Mouse (Mus musculus) kidney, embryonic 15.5 days (tissue): Measurements from ENCODE around the gene Ndufaf8. TPM values are rescaled to one million over a fixed set of nuclear protein-coding genes. Genes with fewer than 3 reads are reported as not detected.

ENCODE experiments used
- ATAC-seq: fragments of 200-750 bp; cut with Nextera tagmentation; replicated peaks from 2 replicates; pipeline ENCODE4 v1.8.0; 2017; ENCODE audit warnings: moderate TSS enrichment; ENCODE audit not compliant: low FRiP score
- H3K27ac ChIP-seq: fragments of 300-500 bp; sonication (generic); 2 replicates; pipeline ENCODE4 v1.5.1; 2015; ENCODE audit warnings: mild to moderate bottlenecking, inconsistent platforms
- H3K27me3 ChIP-seq: fragments of 300-500 bp; sonication (generic); 2 replicates; pipeline ENCODE4 v1.6.1; 2015; ENCODE audit warnings: inconsistent platforms
- H3K36me3 ChIP-seq: fragments of 300-500 bp; sonication (generic); 2 replicates; pipeline ENCODE4 v1.6.1; 2015; ENCODE audit warnings: inconsistent platforms
- H3K4me1 ChIP-seq: fragments of 300-500 bp; sonication (generic); 2 replicates; pipeline ENCODE4 v1.6.1; 2015; ENCODE audit warnings: inconsistent platforms
- H3K4me2 ChIP-seq: fragments of 300-500 bp; sonication (generic); 2 replicates; pipeline ENCODE4 v1.6.1; 2015; ENCODE audit warnings: moderate library complexity, mild to moderate bottlenecking, inconsistent platforms
- H3K4me3 ChIP-seq: fragments of 300-500 bp; sonication (generic); replicated peaks from 2 replicates; pipeline ENCODE4 v1.5.1; 2015; ENCODE audit warnings: mild to moderate bottlenecking, inconsistent platforms
- H3K9ac ChIP-seq: fragments of 300-500 bp; sonication (generic); 2 replicates; pipeline ENCODE4 v1.6.1; 2015; ENCODE audit warnings: mild to moderate bottlenecking, inconsistent platforms
- H3K9me3 ChIP-seq: fragments of 300-500 bp; sonication (generic); replicated peaks from 2 replicates; pipeline ENCODE4 v1.6.1; 2016; ENCODE audit warnings: inconsistent platforms
- WGBS: fragments of 180-500 bp; shearing (Covaris S2); methylation state at CpG from one replicate; pipeline ENCODE4 v1.1.7; 2015; ENCODE audit warnings: mixed read lengths; 5-methylcytosine and 5-hydroxymethylcytosine counted together
- polyA plus RNA-seq: library from polyadenylated mRNA; unstranded; fragments of >200 nt; fragmentation: Nextera tagmentation; extraction: Ambion mirVana; gene quantifications from 2 replicates; pipeline ENCODE4 v1.2.1, GENCODE M21; 2015

Gene Ndufaf8
- polyA plus RNA-seq, 1 experiment from 2014 or later = 90.1 TPM

DNA sequence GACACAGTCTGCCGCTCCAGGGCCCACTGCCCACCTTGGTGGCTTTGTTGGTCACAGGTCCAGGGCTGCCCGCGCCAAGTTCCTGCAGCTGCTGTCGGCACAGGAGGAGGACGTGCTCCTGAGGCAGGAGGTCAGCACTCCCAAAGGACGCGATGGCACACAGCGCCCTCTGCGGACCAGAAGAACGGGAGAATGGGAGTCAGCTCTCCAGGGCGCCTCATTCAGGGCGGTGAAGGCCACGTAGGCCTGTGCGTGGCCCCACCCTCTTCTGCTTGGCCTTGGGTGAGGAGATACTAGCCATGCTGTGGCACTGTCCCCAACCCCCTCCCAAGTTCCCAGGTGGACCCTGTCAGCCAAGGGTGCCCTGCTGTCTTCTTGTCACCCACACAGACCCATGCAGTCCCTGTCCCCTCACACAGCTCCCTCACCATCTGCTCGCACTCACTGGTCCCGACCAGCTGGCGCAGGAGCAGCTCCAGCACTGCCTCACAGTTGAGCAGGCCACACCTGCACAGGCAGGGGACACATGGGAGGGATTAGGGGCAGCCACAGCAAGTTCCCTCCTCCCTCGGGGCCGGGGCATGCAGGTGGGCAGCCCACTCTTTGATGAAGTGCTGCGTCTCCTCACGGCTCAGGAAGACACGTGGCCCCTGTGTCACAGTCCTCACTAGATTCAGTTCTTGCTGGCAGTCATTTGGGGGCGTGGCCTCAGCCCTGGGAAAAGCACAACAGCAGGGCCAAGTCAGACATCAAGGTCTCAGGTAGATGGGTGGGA, 5.7 kb upstream of the Ndufaf8 start:
- no peak overlapping the region for H3K4me3 ChIP-seq
- H3K4me1 ChIP-seq = peaks cover 11% of the 10 kb centered on the region
- no peak overlapping the region for H3K27ac ChIP-seq
- no peak overlapping the region for H3K9ac ChIP-seq
- H3K27me3 ChIP-seq = no peaks in the 10 kb centered on the region
- peaks cover 69% of the 10 kb centered on the region for H3K36me3 ChIP-seq
- H3K4me2 ChIP-seq = no peak overlapping the region
- H3K9me3 ChIP-seq = no peaks in the 10 kb centered on the region
- 74% methylated on average over 23 of the region's 23 CpGs for WGBS
- no peak; the same call in 1 of the 2 replicates for ATAC-seq

DNA sequence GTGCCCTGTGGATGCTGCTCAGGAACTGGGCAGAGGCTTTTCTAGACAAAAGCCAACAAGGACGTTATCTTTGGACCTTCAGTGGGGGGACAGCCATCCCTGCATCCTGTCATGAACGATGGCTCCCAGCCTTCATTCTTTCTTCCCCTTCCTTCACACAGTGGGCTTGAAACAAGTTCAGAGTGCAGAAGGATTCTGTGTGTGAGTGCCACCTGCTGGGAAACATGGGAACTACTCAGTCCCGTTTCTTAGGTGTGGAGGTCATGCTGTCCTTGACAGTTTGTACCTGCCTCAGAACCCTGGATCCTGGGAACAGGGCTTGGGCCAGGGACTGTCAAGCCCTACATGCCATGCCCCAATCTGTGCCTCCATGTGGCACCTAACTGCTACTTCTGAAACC, 2.3 kb downstream of the Ndufaf8 start:
- Histone ChIP-seq H3K27ac (peak overlapping the region; percentile 24; the same call in 1 of the 2 replicates), H3K4me3 (no peak overlapping the region), H3K4me1 (peaks cover 29% of the 10 kb centered on the region), H3K9me3 (no peaks in the 10 kb centered on the region), H3K4me2 (no peak overlapping the region), H3K9ac (no peak overlapping the region), H3K27me3 (no peaks in the 10 kb centered on the region), H3K36me3 (peaks cover 45% of the 10 kb centered on the region)
- WGBS = 5% methylated on average over 3 of the region's 3 CpGs
- no peak for ATAC-seq

DNA sequence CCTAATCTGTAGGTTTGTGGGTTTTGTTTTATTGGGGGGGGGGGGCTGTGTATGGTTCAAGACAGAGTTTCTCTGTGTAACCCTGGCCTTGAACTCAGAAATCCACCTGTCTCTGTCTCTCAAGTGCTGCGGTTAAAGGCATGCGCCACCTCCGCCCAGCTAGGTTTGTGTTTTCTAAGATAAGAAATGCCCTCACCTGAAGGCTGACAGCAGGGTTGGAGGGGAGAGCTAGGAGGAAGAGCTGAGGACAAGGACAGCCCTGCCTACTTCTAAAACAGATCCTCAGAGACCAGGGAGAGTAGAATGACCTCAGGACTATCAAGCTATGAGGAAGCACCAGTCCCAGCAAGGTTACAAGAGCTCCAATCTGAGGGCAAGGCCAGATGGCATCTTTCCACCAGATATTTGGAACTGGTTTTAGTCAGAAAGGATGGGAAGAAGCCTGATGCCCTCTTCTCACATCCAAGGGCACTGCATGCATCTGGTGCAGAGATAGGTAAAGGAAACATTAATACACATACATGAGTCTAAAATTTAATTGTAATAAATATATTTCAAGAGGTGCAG, 4.8 kb downstream of the Ndufaf8 start:
- no peaks in the 10 kb centered on the region for H3K27me3 ChIP-seq
- no peaks in the 10 kb centered on the region for H3K9me3 ChIP-seq
- 92% methylated on average over 3 of the region's 3 CpGs for WGBS
- no peak overlapping the region for H3K27ac ChIP-seq
- no peak for ATAC-seq
- peaks cover 60% of the 10 kb centered on the region for H3K36me3 ChIP-seq
- no peak overlapping the region for H3K9ac ChIP-seq
- no peak overlapping the region for H3K4me3 ChIP-seq
- H3K4me1 ChIP-seq = peaks cover 27% of the 10 kb centered on the region
- no peak overlapping the region for H3K4me2 ChIP-seq

DNA sequence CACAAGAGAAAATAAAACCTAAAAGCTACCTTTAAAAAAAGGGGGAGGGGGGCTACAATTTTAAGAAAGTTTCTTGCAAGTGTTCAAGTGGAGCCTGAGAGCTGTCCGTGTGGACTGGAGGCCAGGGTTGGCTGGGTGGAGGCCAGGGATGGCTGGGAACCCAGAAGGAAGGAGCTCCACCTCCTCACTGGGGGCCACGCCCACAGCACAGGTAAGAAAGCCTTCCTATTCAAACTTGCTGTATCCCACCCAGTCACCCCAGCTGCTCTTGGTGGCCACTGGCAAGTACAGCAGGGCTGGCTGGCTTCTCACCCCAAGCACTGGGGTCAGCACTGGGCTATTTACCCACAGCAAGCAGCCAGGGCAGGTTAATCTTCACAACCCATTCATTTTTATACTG, 8.3 kb downstream of the Ndufaf8 start:
- H3K4me3 ChIP-seq = no peak overlapping the region
- ATAC-seq = no peak
- no peaks in the 10 kb centered on the region for H3K27me3 ChIP-seq
- 89% methylated on average over 2 of the region's 2 CpGs for WGBS
- no peak overlapping the region for H3K27ac ChIP-seq
- peaks cover 34% of the 10 kb centered on the region for H3K4me1 ChIP-seq
- H3K9ac ChIP-seq = no peak overlapping the region
- no peaks in the 10 kb centered on the region for H3K9me3 ChIP-seq
- H3K4me2 ChIP-seq = no peak overlapping the region
- peaks cover 66% of the 10 kb centered on the region for H3K36me3 ChIP-seq

DNA sequence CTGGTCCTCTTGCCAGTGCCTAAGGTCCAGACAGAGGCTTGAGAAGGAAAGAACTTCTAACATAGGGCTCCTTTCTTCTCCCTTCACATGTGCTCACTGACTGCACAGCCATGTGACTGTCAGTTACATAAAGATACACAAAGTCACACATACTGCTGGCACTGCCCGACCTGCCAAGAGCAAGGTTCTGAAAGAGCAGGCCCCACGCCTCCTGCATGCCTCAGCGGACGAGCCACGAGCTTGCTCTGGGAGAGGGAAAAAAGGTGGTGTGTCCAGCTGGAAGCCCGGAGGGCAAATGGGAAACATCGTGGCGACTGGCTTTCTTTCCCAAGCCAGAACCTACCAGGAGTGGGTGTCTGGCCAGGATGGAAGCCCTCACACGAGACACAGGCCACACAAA, 9.1 kb downstream of the Ndufaf8 start:
- peaks cover 73% of the 10 kb centered on the region for H3K36me3 ChIP-seq
- H3K4me1 ChIP-seq = peaks cover 34% of the 10 kb centered on the region
- H3K27ac ChIP-seq = no peak overlapping the region; the same call in 1 of the 2 replicates
- ATAC-seq = no peak
- 69% methylated on average over 9 of the region's 9 CpGs for WGBS
- H3K9ac ChIP-seq = no peak overlapping the region
- H3K9me3 ChIP-seq = no peaks in the 10 kb centered on the region
- no peak overlapping the region for H3K4me2 ChIP-seq
- no peaks in the 10 kb centered on the region for H3K27me3 ChIP-seq
- H3K4me3 ChIP-seq = no peak overlapping the region

DNA sequence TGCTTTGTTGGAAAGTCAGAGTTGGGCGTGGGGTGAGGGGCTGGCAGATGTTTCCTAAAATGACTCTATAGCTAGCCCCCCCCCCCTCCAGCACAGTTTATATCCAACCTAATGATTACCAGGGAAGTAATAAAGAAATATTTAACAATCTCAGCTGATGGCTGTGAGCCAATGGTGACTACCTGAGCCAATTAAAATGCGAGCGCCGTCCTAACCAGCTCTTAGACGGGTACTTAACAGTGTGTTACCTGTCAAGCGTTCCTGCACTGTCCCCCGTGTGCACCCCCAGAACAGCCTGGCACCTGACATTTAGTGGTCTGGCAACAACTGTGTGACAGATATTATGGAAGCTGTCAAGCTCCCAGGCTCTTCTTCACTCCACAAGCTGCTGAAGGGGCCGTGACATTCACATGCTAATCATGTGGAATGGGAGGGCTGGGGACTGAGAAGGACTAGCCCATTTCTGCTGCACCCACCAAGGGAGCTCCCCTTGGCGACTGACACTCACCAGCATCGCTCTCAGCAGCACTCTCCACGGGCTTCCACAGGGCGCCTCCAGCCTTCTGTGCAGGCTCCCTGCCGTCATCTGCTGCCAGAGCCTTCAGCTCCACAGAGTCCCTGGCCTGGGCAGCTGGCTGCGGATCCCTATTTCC, 11.0 kb downstream of the Ndufaf8 start:
- H3K4me2 ChIP-seq = no peak overlapping the region
- 70% methylated on average over 14 of the region's 14 CpGs for WGBS
- no peak overlapping the region for H3K4me3 ChIP-seq
- H3K4me1 ChIP-seq = peaks cover 34% of the 10 kb centered on the region
- H3K27me3 ChIP-seq = no peaks in the 10 kb centered on the region
- H3K27ac ChIP-seq = peak overlapping the region; percentile 33; the same call in 1 of the 2 replicates
- no peak for ATAC-seq
- no peak overlapping the region for H3K9ac ChIP-seq
- H3K36me3 ChIP-seq = peaks cover 74% of the 10 kb centered on the region
- no peaks in the 10 kb centered on the region for H3K9me3 ChIP-seq

DNA sequence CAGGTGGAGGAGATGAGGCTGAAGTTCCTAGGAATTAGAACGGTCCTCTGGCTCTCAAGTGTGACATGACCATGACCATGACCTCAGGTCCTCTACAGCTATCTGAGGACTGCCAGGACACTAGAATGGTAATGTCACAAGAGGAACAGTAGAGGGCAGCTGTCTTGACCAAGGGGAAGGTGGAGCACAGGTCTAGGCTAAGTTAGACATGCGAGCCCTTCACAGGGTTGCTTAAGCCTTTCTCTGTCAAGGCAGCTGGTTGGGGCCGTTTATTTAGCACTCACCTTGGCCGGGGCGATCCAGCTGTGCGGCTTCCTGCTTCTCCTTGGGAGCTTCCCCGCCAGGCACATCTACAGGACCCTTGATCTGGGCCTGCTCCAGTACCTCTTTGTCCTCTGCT, 11.8 kb downstream of the Ndufaf8 start:
- Histone ChIP-seq H3K36me3 (peaks cover 74% of the 10 kb centered on the region), H3K4me2 (no peak overlapping the region), H3K9ac (no peak overlapping the region), H3K9me3 (no peaks in the 10 kb centered on the region), H3K27ac (peak overlapping the region; percentile 5; the same call in 1 of the 2 replicates), H3K27me3 (no peaks in the 10 kb centered on the region), H3K4me1 (peaks cover 34% of the 10 kb centered on the region), H3K4me3 (no peak overlapping the region)
- ATAC-seq = 0 out of 2 replicates have a peak, but pooled peaks have one; percentile 10
- 70% methylated on average over 7 of the region's 7 CpGs for WGBS

DNA sequence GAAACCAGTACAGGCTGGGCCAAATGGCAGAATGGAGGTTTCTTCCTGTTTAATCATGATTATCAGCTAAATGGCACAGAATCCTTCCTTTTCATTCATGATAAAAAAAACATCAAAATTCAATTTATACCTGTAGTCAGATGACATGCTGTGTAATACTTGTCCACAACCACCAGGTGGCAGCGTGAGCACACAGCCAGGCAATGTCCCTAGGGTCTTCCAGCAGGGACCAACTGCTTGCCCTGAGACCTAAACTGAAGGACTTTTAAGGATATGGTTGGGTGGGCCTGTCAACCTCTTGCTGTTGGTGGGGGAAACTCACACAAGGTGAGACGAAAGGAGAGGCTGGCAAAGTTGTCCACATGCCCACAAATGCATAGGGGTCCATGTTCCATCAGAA, 12.3 kb downstream of the Ndufaf8 start:
- no peaks in the 10 kb centered on the region for H3K9me3 ChIP-seq
- no peak overlapping the region for H3K4me3 ChIP-seq
- H3K9ac ChIP-seq = no peak overlapping the region
- no peaks in the 10 kb centered on the region for H3K27me3 ChIP-seq
- H3K27ac ChIP-seq = 0 out of 2 replicates have a peak overlapping the region, but pooled peaks have one; percentile 27
- peaks cover 34% of the 10 kb centered on the region for H3K4me1 ChIP-seq
- 3% methylated on average over 2 of the region's 2 CpGs for WGBS
- ATAC-seq = no peak
- peaks cover 74% of the 10 kb centered on the region for H3K36me3 ChIP-seq
- H3K4me2 ChIP-seq = no peak overlapping the region

DNA sequence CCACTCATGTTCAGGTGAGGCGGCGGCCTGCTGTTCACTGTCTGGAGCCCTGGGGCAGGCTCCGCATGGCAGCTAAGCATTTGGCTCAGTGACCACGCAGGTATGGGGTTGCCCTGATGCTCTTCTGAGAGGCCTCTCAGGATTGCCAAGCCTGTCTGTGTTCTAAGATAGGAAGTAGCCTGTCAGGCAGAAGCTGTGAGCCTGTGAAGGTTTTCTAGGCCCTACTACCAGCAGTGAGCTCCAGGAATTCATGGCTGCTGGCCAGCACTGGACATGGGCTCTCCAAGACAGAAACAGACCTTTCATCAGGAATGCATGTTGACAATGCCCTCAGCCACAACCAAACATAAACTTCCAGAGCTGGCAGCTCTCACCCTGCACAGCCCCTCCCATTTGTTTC, 13.4 kb downstream of the Ndufaf8 start:
- H3K4me3 ChIP-seq = no peak overlapping the region
- H3K4me1 ChIP-seq = peaks cover 33% of the 10 kb centered on the region
- no peaks in the 10 kb centered on the region for H3K27me3 ChIP-seq
- no peak for ATAC-seq
- H3K9ac ChIP-seq = no peak overlapping the region
- H3K9me3 ChIP-seq = no peaks in the 10 kb centered on the region
- H3K27ac ChIP-seq = no peak overlapping the region
- peaks cover 76% of the 10 kb centered on the region for H3K36me3 ChIP-seq
- 88% methylated on average over 4 of the region's 4 CpGs for whole genome bisulfite sequencing
- no peak overlapping the region for H3K4me2 ChIP-seq

DNA sequence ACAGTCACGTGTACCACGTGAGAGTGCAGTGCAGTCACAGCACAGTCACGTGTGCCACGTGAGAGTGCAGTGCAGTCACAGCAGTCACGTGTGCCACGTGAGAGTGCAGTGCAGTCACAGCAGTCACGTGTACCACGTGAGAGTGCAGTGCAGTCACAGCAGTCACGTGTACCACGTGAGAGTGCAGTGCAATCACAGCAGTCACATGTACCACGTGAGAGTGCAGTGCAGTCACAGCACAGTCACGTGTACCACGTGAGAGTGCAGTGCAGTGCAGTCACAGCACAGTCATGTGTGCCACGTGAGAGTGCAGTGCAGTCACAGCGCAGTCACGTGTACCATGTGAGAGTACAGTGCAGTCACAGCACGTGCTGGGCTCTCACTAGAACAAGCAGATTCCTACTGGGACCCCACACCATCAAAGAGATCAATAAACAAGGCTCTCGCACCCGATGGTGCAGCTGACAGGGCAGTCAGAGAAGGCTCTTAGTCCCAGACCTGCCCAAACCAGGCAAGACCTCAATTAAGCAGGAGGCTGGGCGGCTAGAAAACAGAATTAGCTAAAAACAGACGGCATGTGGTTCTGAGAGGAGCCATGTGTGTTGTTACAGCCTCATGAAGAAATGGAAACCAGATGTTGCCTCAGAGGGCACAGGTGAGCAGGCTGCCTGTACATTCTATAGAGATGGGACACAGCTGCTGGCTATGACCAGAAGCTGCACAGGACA, 15.9 kb downstream of the Ndufaf8 start:
- no peak overlapping the region for H3K4me2 ChIP-seq
- H3K36me3 ChIP-seq = peaks cover 81% of the 10 kb centered on the region
- no peak for ATAC-seq
- H3K9ac ChIP-seq = no peak overlapping the region
- H3K4me3 ChIP-seq = no peak overlapping the region
- no peaks in the 10 kb centered on the region for H3K27me3 ChIP-seq
- H3K4me1 ChIP-seq = peaks cover 13% of the 10 kb centered on the region
- WGBS = 88% methylated on average over 21 of the region's 21 CpGs
- no peak overlapping the region for H3K27ac ChIP-seq
- H3K9me3 ChIP-seq = no peaks in the 10 kb centered on the region

DNA sequence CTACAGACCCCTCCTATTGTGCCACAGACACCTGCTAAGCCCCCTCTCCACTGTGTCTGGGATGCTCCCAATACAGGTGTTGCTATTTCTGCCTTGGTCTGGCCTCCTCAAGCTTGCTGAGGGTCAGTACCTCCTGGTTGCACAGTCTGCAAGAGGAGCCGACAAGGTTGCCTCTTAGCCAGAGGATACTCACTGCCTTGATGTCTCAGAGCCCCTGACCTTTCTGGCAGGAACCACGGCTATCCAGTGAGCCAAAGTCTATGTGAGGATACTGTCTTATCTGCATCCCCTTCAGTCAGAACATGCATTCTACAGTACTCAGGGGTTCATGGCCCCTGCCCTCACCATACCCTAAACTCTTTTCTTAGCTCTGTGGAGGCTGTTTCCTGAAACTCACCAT, 18.9 kb downstream of the Ndufaf8 start:
- Histone ChIP-seq H3K9me3 (no peaks in the 10 kb centered on the region), H3K36me3 (peaks cover 91% of the 10 kb centered on the region), H3K27ac (no peak overlapping the region), H3K4me3 (no peak overlapping the region), H3K27me3 (no peaks in the 10 kb centered on the region), H3K9ac (no peak overlapping the region), H3K4me1 (peaks cover 3% of the 10 kb centered on the region), H3K4me2 (no peak overlapping the region)
- 93% methylated on average over 2 of the region's 2 CpGs for WGBS
- no peak for ATAC-seq

DNA sequence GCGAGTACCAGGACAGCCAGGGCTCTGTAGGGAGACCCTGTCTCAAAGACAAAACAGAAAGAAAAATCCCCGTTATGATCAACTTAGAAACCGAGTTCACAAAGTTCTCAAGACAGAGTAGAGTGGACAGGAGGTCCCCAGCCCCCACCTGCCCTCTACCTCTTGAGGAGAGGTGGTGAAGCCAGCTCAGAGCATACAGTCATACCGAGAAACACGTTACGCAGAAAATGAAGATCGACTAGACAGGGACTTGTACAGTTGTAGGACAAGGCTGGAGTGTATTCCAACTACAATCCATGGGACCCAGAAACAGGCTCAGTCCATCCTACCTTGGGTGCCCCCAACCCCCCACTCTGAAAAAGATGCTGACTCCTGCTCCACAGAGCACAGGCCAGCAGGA, 20.4 kb downstream of the Ndufaf8 start:
- Histone ChIP-seq H3K4me1 (peaks cover 3% of the 10 kb centered on the region), H3K9me3 (no peaks in the 10 kb centered on the region), H3K9ac (no peak overlapping the region), H3K27ac (no peak overlapping the region), H3K27me3 (no peaks in the 10 kb centered on the region), H3K4me2 (no peak overlapping the region), H3K36me3 (peaks cover 90% of the 10 kb centered on the region), H3K4me3 (no peak overlapping the region)
- 91% methylated on average over 7 of the region's 7 CpGs for WGBS
- ATAC-seq = no peak
